Mouse (Mus musculus) lung, embryonic 16.5 days (tissue): ENCODE measurements around the gene Hcn4. TPM values are rescaled to one million over a fixed set of nuclear protein-coding genes. Genes with fewer than 3 reads are reported as not detected.

Experiments used
- ATAC-seq: fragments of 200-750 bp; cut with Nextera tagmentation; 2 replicates; pipeline ENCODE4 v1.8.0; 2017; ENCODE audit warnings: low read depth, mild to moderate bottlenecking, moderate library complexity
- H3K27ac ChIP-seq: fragments of 300-500 bp; sonication (generic); 2 replicates; pipeline ENCODE4 v1.5.1; 2014; ENCODE audit warnings: mild to moderate bottlenecking, control low read depth, low read length
- H3K27me3 ChIP-seq: fragments of 300-500 bp; sonication (generic); 2 replicates; pipeline ENCODE4 v1.6.1; 2014; ENCODE audit warnings: low read depth, low read length, mixed read lengths; ENCODE audit not compliant: control insufficient read depth, insufficient read depth
- H3K36me3 ChIP-seq: fragments of 300-500 bp; sonication (generic); 2 replicates; pipeline ENCODE4 v1.6.1; 2014; ENCODE audit warnings: low read length; ENCODE audit not compliant: control insufficient read depth, insufficient read depth
- H3K4me1 ChIP-seq: fragments of 300-500 bp; sonication (generic); replicated peaks from 2 replicates; pipeline ENCODE4 v1.6.1; 2014; ENCODE audit warnings: low read length, mixed read lengths; ENCODE audit not compliant: control insufficient read depth, insufficient read depth
- H3K4me2 ChIP-seq: fragments of 300-500 bp; sonication (generic); 2 replicates; pipeline ENCODE4 v1.6.1; 2014; ENCODE audit warnings: low read depth, low read length, control low read depth
- H3K4me3 ChIP-seq: fragments of 300-500 bp; sonication (generic); 2 replicates; pipeline ENCODE4 v1.5.1; 2014; ENCODE audit warnings: mild to moderate bottlenecking, low read length, control low read depth
- H3K9ac ChIP-seq: fragments of 300-500 bp; sonication (generic); 2 replicates; pipeline ENCODE4 v1.6.1; 2014; ENCODE audit warnings: low read length, control low read depth
- H3K9me3 ChIP-seq: fragments of 300-500 bp; sonication (generic); 2 replicates; pipeline ENCODE4 v1.6.1; 2016; ENCODE audit warnings: low read length; ENCODE audit not compliant: control insufficient read depth
- WGBS: fragments of 180-500 bp; shearing (Covaris S2); extraction: QIAGEN DNeasy Blood & Tissue Kit; methylation state at CpG from one replicate; pipeline ENCODE4 v1.1.7; 2014; 5-methylcytosine and 5-hydroxymethylcytosine counted together
- polyA plus RNA-seq: library from polyadenylated mRNA; unstranded; fragments of >200 nt; fragmentation: Nextera tagmentation; extraction: Ambion mirVana; gene quantifications from 2 replicates; pipeline ENCODE4 v1.2.1, GENCODE M21; 2015

The Hcn4 gene
- 0.19 and 0.21 TPM in 2 replicates for polyA plus RNA-seq

GRCm38 (mm10) chr9:58823139-58823917 is at the start of gene Hcn4:
Hcn4 (plus strand) TSS chr9:58823412.
- no peaks in the 10 kb centered on the region for H3K36me3 ChIP-seq
- H3K9me3 ChIP-seq, result no peaks in the 10 kb centered on the region
- peak within 1 kb of the TSS; percentile 71 for H3K4me3 ChIP-seq
- H3K4me1 ChIP-seq, result peaks cover 8% of the 10 kb centered on the region
- H3K9ac ChIP-seq, result peak within 1 kb of the TSS; percentile 65
- peak within 1 kb of the TSS; percentile 95 for H3K4me2 ChIP-seq
- peak; percentile 56 for ATAC-seq
- under 1% methylated on average over 32 of the region's 95 CpGs for WGBS
- H3K27me3 ChIP-seq, result peaks cover 55% of the 10 kb centered on the region
- H3K27ac ChIP-seq, result no peak within 1 kb of the TSS

DNA sequence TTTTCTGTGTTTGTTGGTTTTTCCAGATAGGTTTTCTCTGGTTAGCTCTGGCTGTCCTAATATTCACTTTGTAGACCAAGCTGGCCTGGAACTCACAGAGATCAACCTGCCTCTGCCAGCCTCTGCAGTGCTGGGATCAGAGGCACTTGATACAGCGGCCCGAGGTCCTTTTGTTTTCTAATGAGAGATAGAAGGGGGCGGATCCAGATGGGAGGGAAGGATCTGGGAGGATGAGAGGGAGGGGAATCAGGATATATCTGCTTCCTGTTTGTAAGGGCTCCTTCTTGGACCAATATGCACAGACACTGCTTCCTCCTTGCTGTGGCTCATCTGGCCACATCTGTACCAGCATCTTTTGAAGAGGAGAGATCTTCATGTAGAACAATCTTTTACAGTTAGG is 48.5 kb upstream of the Hcn4 start:
- WGBS, result 49% methylated on average over 3 of the region's 3 CpGs
- ATAC-seq, result no peak
- Histone ChIP-seq H3K9ac (no peak overlapping the region), H3K27ac (no peak overlapping the region), H3K27me3 (no peaks in the 10 kb centered on the region), H3K4me3 (no peak overlapping the region), H3K4me1 (no peaks in the 10 kb centered on the region), H3K9me3 (no peaks in the 10 kb centered on the region), H3K4me2 (no peak overlapping the region), H3K36me3 (no peaks in the 10 kb centered on the region)

GRCm38 (mm10) chr9:58775363-58775762 is 47.8 kb upstream of the Hcn4 start:
- Histone ChIP-seq H3K27me3 (no peaks in the 10 kb centered on the region), H3K9me3 (no peaks in the 10 kb centered on the region), H3K4me1 (no peaks in the 10 kb centered on the region), H3K9ac (no peak overlapping the region), H3K4me3 (no peak overlapping the region), H3K4me2 (no peak overlapping the region), H3K27ac (no peak overlapping the region), H3K36me3 (no peaks in the 10 kb centered on the region)
- no peak for ATAC-seq
- 13% methylated on average over 2 of the region's 2 CpGs for WGBS

GRCm38 (mm10) chr9:58789476-58789875 is 33.7 kb upstream of the Hcn4 start:
- H3K9ac ChIP-seq, result no peak overlapping the region
- 79% methylated on average over 3 of the region's 3 CpGs for WGBS
- H3K4me3 ChIP-seq, result no peak overlapping the region

DNA sequence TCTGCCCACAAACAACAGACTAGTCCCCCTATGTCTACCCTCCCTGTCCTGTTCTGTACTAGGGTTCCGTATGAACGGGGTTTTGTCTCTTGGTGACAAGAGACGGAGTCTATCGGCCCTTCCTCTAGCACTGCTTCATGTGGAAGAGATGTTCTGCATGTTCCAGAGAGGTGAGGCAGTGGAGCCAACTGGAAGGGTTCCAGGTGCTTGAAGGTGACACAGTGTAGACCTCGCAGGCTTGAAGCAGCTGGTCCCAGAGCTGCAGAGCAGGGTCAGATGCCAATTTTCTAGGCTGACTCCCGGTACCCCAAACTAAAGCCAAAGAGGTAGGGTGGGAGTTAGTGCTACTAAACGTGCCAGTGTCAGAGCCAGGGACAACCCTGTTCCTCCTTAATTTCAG is 25.1 kb upstream of the Hcn4 start:
- WGBS, result 71% methylated on average over 7 of the region's 7 CpGs
- Histone ChIP-seq H3K4me2 (no peak overlapping the region), H3K27ac (no peak overlapping the region), H3K36me3 (no peaks in the 10 kb centered on the region), H3K9ac (no peak overlapping the region), H3K4me3 (no peak overlapping the region), H3K27me3 (no peaks in the 10 kb centered on the region), H3K4me1 (0 out of 2 replicates have a peak, but pooled peaks cover 2% of the 10 kb centered on the region), H3K9me3 (no peaks in the 10 kb centered on the region)
- no peak for ATAC-seq

More at GRCm38 (mm10) chr9:58789476-58789875, 33.7 kb upstream of the Hcn4 start:
- ATAC-seq, result no peak
- no peak overlapping the region for H3K4me2 ChIP-seq
- no peak overlapping the region for H3K27ac ChIP-seq
- no peaks in the 10 kb centered on the region for H3K27me3 ChIP-seq
- no peaks in the 10 kb centered on the region for H3K4me1 ChIP-seq
- no peaks in the 10 kb centered on the region for H3K36me3 ChIP-seq
- no peaks in the 10 kb centered on the region for H3K9me3 ChIP-seq

GRCm38 (mm10) chr9:58801441-58801840 is 21.8 kb upstream of the Hcn4 start:
- WGBS, result 56% methylated on average over 2 of the region's 2 CpGs
- Histone ChIP-seq H3K4me3 (no peak overlapping the region), H3K4me2 (no peak overlapping the region), H3K4me1 (peaks cover 5% of the 10 kb centered on the region), H3K27ac (no peak overlapping the region), H3K27me3 (no peaks in the 10 kb centered on the region), H3K9me3 (no peaks in the 10 kb centered on the region), H3K9ac (no peak overlapping the region), H3K36me3 (no peaks in the 10 kb centered on the region)
- ATAC-seq, result no peak

DNA sequence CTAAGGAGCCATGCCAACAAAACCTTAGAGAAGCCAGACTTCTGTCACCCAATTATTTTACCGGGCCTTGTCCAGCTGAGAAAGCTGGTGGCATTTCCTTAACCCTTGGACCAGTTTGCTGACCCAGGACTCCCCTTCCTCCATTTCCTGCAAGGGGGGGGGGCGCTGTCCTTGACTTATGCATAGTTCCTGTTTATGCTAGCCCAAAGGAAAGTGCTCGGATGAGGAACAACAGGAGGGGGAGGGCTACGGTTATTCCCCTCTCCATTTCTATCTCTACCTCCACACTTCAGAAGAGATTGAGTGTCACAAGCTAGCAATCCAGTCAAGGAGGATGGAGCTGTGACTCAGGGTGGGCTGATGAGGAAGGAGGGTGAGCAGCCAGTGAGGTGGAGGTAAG is 20.9 kb upstream of the Hcn4 start:
- H3K36me3 ChIP-seq, result no peaks in the 10 kb centered on the region
- 21% methylated on average over 4 of the region's 4 CpGs for WGBS

DNA sequence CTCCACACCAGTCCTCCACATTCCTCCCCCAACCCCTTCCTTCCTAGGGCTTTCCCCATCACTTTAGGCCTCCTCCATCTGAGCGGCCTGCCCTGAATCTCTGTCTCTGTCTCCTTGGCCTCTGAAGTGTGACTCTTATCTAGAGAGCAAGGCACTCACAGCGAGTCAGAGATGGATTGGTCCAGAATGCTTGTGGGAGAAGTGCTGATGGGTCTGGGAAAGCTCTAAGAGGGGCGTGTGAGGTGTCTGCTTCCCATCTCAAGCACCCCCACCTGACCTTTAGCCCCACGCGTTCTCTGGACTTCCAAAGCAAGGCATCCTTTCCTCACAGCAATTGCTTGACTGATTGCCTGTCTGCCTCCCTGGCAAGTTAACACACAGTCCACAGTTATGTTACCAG is 20.4 kb upstream of the Hcn4 start:
- H3K4me1 ChIP-seq, result peaks cover 5% of the 10 kb centered on the region
- H3K4me3 ChIP-seq, result no peak overlapping the region
- 11% methylated on average over 5 of the region's 5 CpGs for WGBS
- H3K27ac ChIP-seq, result no peak overlapping the region
- H3K4me2 ChIP-seq, result no peak overlapping the region
- no peaks in the 10 kb centered on the region for H3K9me3 ChIP-seq
- H3K9ac ChIP-seq, result no peak overlapping the region
- no peaks in the 10 kb centered on the region for H3K27me3 ChIP-seq
- H3K36me3 ChIP-seq, result no peaks in the 10 kb centered on the region
- no peak for ATAC-seq

More for the DNA sequence above, 20.9 kb upstream of the Hcn4 start:
- Histone ChIP-seq H3K9me3 (no peaks in the 10 kb centered on the region), H3K4me2 (no peak overlapping the region), H3K27ac (no peak overlapping the region), H3K27me3 (no peaks in the 10 kb centered on the region), H3K4me3 (no peak overlapping the region), H3K4me1 (peaks cover 5% of the 10 kb centered on the region), H3K9ac (no peak overlapping the region)
- ATAC-seq, result peak; percentile 51; the same call in 1 of the 2 replicates

GRCm38 (mm10) chr9:58805601-58806318 is 17.5 kb upstream of the Hcn4 start:
- Histone ChIP-seq H3K4me2 (peak overlapping the region; percentile 50), H3K9me3 (no peaks in the 10 kb centered on the region), H3K4me1 (peaks cover 5% of the 10 kb centered on the region), H3K27ac (no peak overlapping the region), H3K36me3 (no peaks in the 10 kb centered on the region), H3K27me3 (no peaks in the 10 kb centered on the region), H3K4me3 (peak overlapping the region; percentile 32), H3K9ac (no peak overlapping the region)
- ATAC-seq, result peak; percentile 71; the same call in 1 of the 2 replicates
- 9% methylated on average over 15 of the region's 15 CpGs for WGBS
